Mouse (Mus musculus): ENCODE measurements at regions not wholly inside any gene's neighbourhood (a gene's known extent, or its start where the extent isn't known, plus 50 kb on each side); places are given as distances from the start of the nearest gene placed in this dataset.
A peak's percentile ranks its signal among the peaks of the same experiment; 100 is the strongest.

DNA sequence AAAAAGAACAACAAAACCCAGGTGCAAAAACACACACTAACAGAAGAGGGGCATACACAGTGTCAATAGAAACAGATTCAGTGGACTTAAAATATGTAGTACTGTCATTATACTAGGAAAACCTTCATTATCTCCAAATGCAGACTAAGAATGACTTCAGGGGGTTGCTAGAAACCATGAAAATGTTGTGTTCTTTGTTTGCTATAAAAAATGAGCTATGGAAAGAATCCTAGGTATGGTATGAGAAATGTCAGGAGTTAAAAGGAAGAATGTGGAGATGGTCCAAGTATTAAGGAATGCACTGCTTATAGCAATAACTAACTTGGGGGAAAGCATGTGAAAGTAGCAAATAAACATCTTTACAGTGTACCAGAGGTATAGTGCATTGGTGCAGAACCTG, 910.2 kb upstream of the B3galt2 start:
- H3K9me3 ChIP-seq (ENCODE audit: control insufficient read depth, low read length): no peaks in the 10 kb centered on the region
- H3K27me3 ChIP-seq (ENCODE audit: control insufficient read depth, insufficient read depth, low read length): no peaks in the 10 kb centered on the region
- DNase-seq (ENCODE audit: low spot score): no peak
- H3K4me3 ChIP-seq (replicated peaks; ENCODE audit: low read length): no peak overlapping the region
- H3K36me3 ChIP-seq (replicated peaks; ENCODE audit: control insufficient read depth, insufficient read depth): no peaks in the 10 kb centered on the region
- H3K27ac ChIP-seq: no peak overlapping the region
- H3K9ac ChIP-seq: no peak overlapping the region
- no peak overlapping the region for H3K4me2 ChIP-seq (replicated peaks)
- H3K4me1 ChIP-seq (replicated peaks; ENCODE audit: control insufficient read depth, insufficient read depth, low read length): no peaks in the 10 kb centered on the region
- no peak for ATAC-seq (ENCODE audit: low FRiP score)

DNA sequence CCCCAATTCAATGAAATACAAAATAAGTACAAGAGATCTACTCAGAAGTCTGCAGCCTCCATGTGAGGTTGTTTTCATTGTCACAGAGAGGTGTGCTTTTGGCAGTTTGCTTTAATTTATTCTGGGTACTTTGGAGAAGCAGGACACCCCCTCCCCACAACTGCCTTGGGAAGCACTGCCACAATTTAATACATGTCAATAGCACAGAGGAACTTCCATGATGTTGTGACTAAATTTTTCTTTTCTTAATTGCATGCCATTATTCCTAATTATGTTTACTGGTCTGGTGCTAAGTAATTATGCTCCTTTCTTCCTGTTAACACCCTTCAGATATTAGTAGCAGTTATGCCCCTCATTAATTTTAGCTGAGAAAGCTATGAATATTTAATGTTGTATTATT, 906.4 kb upstream of the B3galt2 start:
- DNase-seq (ENCODE audit: low spot score) (no peak), ATAC-seq (ENCODE audit: low FRiP score) (no peak)
- H3K4me1 ChIP-seq (replicated peaks; ENCODE audit: control insufficient read depth, insufficient read depth, low read length): no peaks in the 10 kb centered on the region
- H3K9me3 ChIP-seq (ENCODE audit: control insufficient read depth, low read length): no peaks in the 10 kb centered on the region
- no peak overlapping the region for H3K9ac ChIP-seq
- H3K27me3 ChIP-seq (ENCODE audit: control insufficient read depth, insufficient read depth, low read length): no peaks in the 10 kb centered on the region
- H3K36me3 ChIP-seq (replicated peaks; ENCODE audit: control insufficient read depth, insufficient read depth): no peaks in the 10 kb centered on the region
- no peak overlapping the region for H3K4me2 ChIP-seq (replicated peaks)
- H3K27ac ChIP-seq: no peak overlapping the region
- no peak overlapping the region for H3K4me3 ChIP-seq (replicated peaks; ENCODE audit: low read length)

DNA sequence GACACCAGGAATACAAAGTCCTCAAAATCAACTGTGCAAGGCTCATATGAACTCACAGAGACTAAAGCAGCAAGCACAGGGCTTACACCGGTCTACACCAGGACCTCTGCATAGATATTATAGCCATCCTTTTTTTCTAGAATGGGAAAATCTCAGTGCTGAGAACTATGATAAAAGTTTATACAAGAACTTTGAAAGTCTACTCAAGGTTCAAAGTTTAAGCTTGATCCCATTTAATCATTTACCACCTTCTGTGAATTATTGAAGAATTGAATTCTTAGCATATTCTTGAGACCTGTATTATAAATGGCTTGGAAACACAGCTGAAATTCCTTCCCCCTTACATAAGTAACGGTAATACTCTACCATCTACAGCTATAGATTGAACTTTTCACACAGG, 902.1 kb upstream of the B3galt2 start:
- WGBS: 96% methylated on average over 2 of the region's 2 CpGs
- DNase-seq (ENCODE audit: low spot score) (no peak), ATAC-seq (ENCODE audit: low FRiP score) (no peak)

GRCm38 (mm10) chr1:142742307-142742706, 898.2 kb upstream of the B3galt2 start:
- Histone ChIP-seq H3K4me3 (replicated peaks; ENCODE audit: low read length) (no peak overlapping the region), H3K4me1 (replicated peaks; ENCODE audit: control insufficient read depth, insufficient read depth, low read length) (no peaks in the 10 kb centered on the region), H3K27ac (no peak overlapping the region), H3K9ac (no peak overlapping the region), H3K36me3 (replicated peaks; ENCODE audit: control insufficient read depth, insufficient read depth) (no peaks in the 10 kb centered on the region), H3K4me2 (replicated peaks) (no peak overlapping the region), H3K27me3 (ENCODE audit: control insufficient read depth, insufficient read depth, low read length) (no peaks in the 10 kb centered on the region), H3K9me3 (ENCODE audit: control insufficient read depth, low read length) (no peaks in the 10 kb centered on the region)
- 28% methylated on average over 2 of the region's 2 CpGs for WGBS
- peak; percentile 40 for DNase-seq (ENCODE audit: low spot score)
- no peak for ATAC-seq (ENCODE audit: low FRiP score)

More for the DNA sequence above, 902.1 kb upstream of the B3galt2 start:
- Histone ChIP-seq H3K9me3 (ENCODE audit: control insufficient read depth, low read length) (no peaks in the 10 kb centered on the region), H3K36me3 (replicated peaks; ENCODE audit: control insufficient read depth, insufficient read depth) (no peaks in the 10 kb centered on the region), H3K27ac (no peak overlapping the region), H3K4me3 (replicated peaks; ENCODE audit: low read length) (no peak overlapping the region), H3K27me3 (ENCODE audit: control insufficient read depth, insufficient read depth, low read length) (no peaks in the 10 kb centered on the region), H3K4me1 (replicated peaks; ENCODE audit: control insufficient read depth, insufficient read depth, low read length) (no peaks in the 10 kb centered on the region), H3K4me2 (replicated peaks) (no peak overlapping the region), H3K9ac (no peak overlapping the region)

- Histone ChIP-seq H3K4me3 (replicated peaks; ENCODE audit: low read length) (no peak overlapping the region), H3K4me1 (replicated peaks; ENCODE audit: control insufficient read depth, insufficient read depth, low read length) (no peaks in the 10 kb centered on the region), H3K27me3 (ENCODE audit: control insufficient read depth, insufficient read depth, low read length) (no peaks in the 10 kb centered on the region), H3K9me3 (ENCODE audit: control insufficient read depth, low read length) (no peaks in the 10 kb centered on the region), H3K4me2 (replicated peaks) (no peak overlapping the region), H3K9ac (no peak overlapping the region), H3K36me3 (replicated peaks; ENCODE audit: control insufficient read depth, insufficient read depth) (no peaks in the 10 kb centered on the region), H3K27ac (no peak overlapping the region)
- no peak for ATAC-seq (ENCODE audit: low FRiP score)
- WGBS: 95% methylated on average over 2 of the region's 2 CpGs
- no peak for DNase-seq (ENCODE audit: low spot score)
Measured at GRCm38 (mm10) chr1:142771010-142771409, 869.5 kb upstream of the B3galt2 start.

Data from hindbrain, embryonic 14.5 days (tissue).